Mouse (Mus musculus) granulocyte monocyte progenitor cell, adult 5-6 weeks (primary cell): ENCODE results near the gene Ipo4. TPM values are rescaled to one million over a fixed set of nuclear protein-coding genes. Genes with fewer than 3 reads are reported as not detected.

Source experiments
- total RNA-seq, 2 experiments: library from RNA; stranded (forward) in 1 of 2; stranded (reverse) in 1 of 2; fragments of 200-712, 200-1000 nt in 1 of 2; fragments of >200 nt in 1 of 2; fragmentation: Nextera tagmentation in 1 of 2; gene quantifications; 2 replicates each; pipeline ENCODE4 v1.2.3; 2014 to 2017

The Ipo4 gene
- total RNA-seq, 2 experiments from 2014 or later: 25.5 to 47.3 TPM

Other genes with a start within 250 kb of the Ipo4 start
Only the 30 nearest of the 34 such genes appear.
- gene Dhrs4, start 157.2 kb downstream of the Ipo4 start, total RNA-seq (2014; fragmentation: Nextera tagmentation): 47.9 and 63.5 TPM in 2 replicates
- gene Dhrs4, start 157.2 kb downstream of the Ipo4 start, total RNA-seq (2017): 50.5 and 61.6 TPM in 2 replicates
- not detected in 2 replicates for gene Carmil3, start 145.3 kb downstream of the Ipo4 start, total RNA-seq (2014; fragmentation: Nextera tagmentation)
- gene Carmil3, start 145.3 kb downstream of the Ipo4 start, total RNA-seq (2017): not detected in 2 replicates
- gene Cpne6, start 125.5 kb downstream of the Ipo4 start, total RNA-seq (2014; fragmentation: Nextera tagmentation): not detected in 2 replicates
- not detected in 2 replicates for gene Cpne6, start 125.5 kb downstream of the Ipo4 start, total RNA-seq (2017)
- gene Nrl, start 111.0 kb downstream of the Ipo4 start, total RNA-seq (2014; fragmentation: Nextera tagmentation): not detected in 2 replicates
- not detected in 2 replicates for gene Nrl, start 111.0 kb downstream of the Ipo4 start, total RNA-seq (2017)
- gene Pck2, start 95.7 kb downstream of the Ipo4 start, total RNA-seq (2014; fragmentation: Nextera tagmentation): 29.0 and 38.0 TPM in 2 replicates
- 37.2 TPM in 2 replicates for gene Pck2, start 95.7 kb downstream of the Ipo4 start, total RNA-seq (2017)
- 50.5 and 65.3 TPM in 2 replicates for gene Dcaf11, start 76.0 kb downstream of the Ipo4 start, total RNA-seq (2014; fragmentation: Nextera tagmentation)
- gene Dcaf11, start 76.0 kb downstream of the Ipo4 start, total RNA-seq (2017): 58.3 and 58.7 TPM in 2 replicates
- gene A730061H03Rik, start 75.6 kb downstream of the Ipo4 start, total RNA-seq (2014; fragmentation: Nextera tagmentation): 1.9 TPM in 1 of 2 replicates, not detected in the other
- gene A730061H03Rik, start 75.6 kb downstream of the Ipo4 start, total RNA-seq (2017): 1.0 TPM in 1 of 2 replicates, not detected in the other
- gene Fitm1, start 60.3 kb downstream of the Ipo4 start, total RNA-seq (2014; fragmentation: Nextera tagmentation): not detected in 2 replicates
- gene Fitm1, start 60.3 kb downstream of the Ipo4 start, total RNA-seq (2017): 2.4 TPM in 1 of 2 replicates, not detected in the other
- 534 and 592 TPM in 2 replicates for gene Psme1, start 57.8 kb downstream of the Ipo4 start, total RNA-seq (2014; fragmentation: Nextera tagmentation)
- gene Psme1, start 57.8 kb downstream of the Ipo4 start, total RNA-seq (2017): 280 and 325 TPM in 2 replicates
- gene Emc9, start 50.7 kb downstream of the Ipo4 start, total RNA-seq (2014; fragmentation: Nextera tagmentation): 0.85 TPM in 1 of 2 replicates, not detected in the other
- gene Emc9, start 50.7 kb downstream of the Ipo4 start, total RNA-seq (2017): 2.1 and 5.1 TPM in 2 replicates
- 330 and 352 TPM in 2 replicates for gene Psme2, start 44.8 kb downstream of the Ipo4 start, total RNA-seq (2014; fragmentation: Nextera tagmentation)
- 225 and 247 TPM in 2 replicates for gene Psme2, start 44.8 kb downstream of the Ipo4 start, total RNA-seq (2017)
- gene Rnf31, start 44.2 kb downstream of the Ipo4 start, total RNA-seq (2014; fragmentation: Nextera tagmentation): 20.1 and 21.9 TPM in 2 replicates
- 9.1 and 19.8 TPM in 2 replicates for gene Rnf31, start 44.2 kb downstream of the Ipo4 start, total RNA-seq (2017)
- gene Irf9, start 32.4 kb downstream of the Ipo4 start, total RNA-seq (2014; fragmentation: Nextera tagmentation): 23.4 and 31.2 TPM in 2 replicates
- 21.9 and 27.4 TPM in 2 replicates for gene Irf9, start 32.4 kb downstream of the Ipo4 start, total RNA-seq (2017)
- gene Rec8, start 17.9 kb downstream of the Ipo4 start, total RNA-seq (2014; fragmentation: Nextera tagmentation): 1.0 TPM in 1 of 2 replicates, not detected in the other
- 0.26 TPM in 1 of 2 replicates, not detected in the other for gene Rec8, start 17.9 kb downstream of the Ipo4 start, total RNA-seq (2017)
- 8.5 and 9.1 TPM in 2 replicates for gene Gm49378, start 1.9 kb upstream of the Ipo4 start, total RNA-seq (2014; fragmentation: Nextera tagmentation)
- 3.5 and 4.0 TPM in 2 replicates for gene Gm49378, start 1.9 kb upstream of the Ipo4 start, total RNA-seq (2017)
- gene Tm9sf1, start 7.8 kb upstream of the Ipo4 start, total RNA-seq (2014; fragmentation: Nextera tagmentation): 35.0 and 59.0 TPM in 2 replicates
- 48.6 and 52.9 TPM in 2 replicates for gene Tm9sf1, start 7.8 kb upstream of the Ipo4 start, total RNA-seq (2017)
- gene Tssk4, start 14.2 kb upstream of the Ipo4 start, total RNA-seq (2014; fragmentation: Nextera tagmentation): 3.0 TPM in 1 of 2 replicates, not detected in the other
- 1.1 TPM in 1 of 2 replicates, not detected in the other for gene Tssk4, start 14.2 kb upstream of the Ipo4 start, total RNA-seq (2017)
- 22.9 and 29.3 TPM in 2 replicates for gene Mdp1, start 24.6 kb upstream of the Ipo4 start, total RNA-seq (2014; fragmentation: Nextera tagmentation)
- 21.5 and 22.6 TPM in 2 replicates for gene Mdp1, start 24.6 kb upstream of the Ipo4 start, total RNA-seq (2017)
- 33.9 and 37.7 TPM in 2 replicates for gene Gmpr2, start 36.0 kb upstream of the Ipo4 start, total RNA-seq (2014; fragmentation: Nextera tagmentation)
- gene Gmpr2, start 36.0 kb upstream of the Ipo4 start, total RNA-seq (2017): 47.1 and 57.0 TPM in 2 replicates
- 364 and 474 TPM in 2 replicates for gene Nedd8, start 36.2 kb upstream of the Ipo4 start, total RNA-seq (2014; fragmentation: Nextera tagmentation)
- gene Nedd8, start 36.2 kb upstream of the Ipo4 start, total RNA-seq (2017): 274 and 353 TPM in 2 replicates
- gene Tinf2, start 45.9 kb upstream of the Ipo4 start, total RNA-seq (2014; fragmentation: Nextera tagmentation): 19.0 and 24.0 TPM in 2 replicates
- gene Tinf2, start 45.9 kb upstream of the Ipo4 start, total RNA-seq (2017): 25.7 and 27.0 TPM in 2 replicates
- 0.85 and 1.8 TPM in 2 replicates for gene Tgm1, start 78.0 kb upstream of the Ipo4 start, total RNA-seq (2014; fragmentation: Nextera tagmentation)
- gene Tgm1, start 78.0 kb upstream of the Ipo4 start, total RNA-seq (2017): 1.4 and 4.3 TPM in 2 replicates
- 17.9 and 20.4 TPM in 2 replicates for gene Rabggta, start 86.3 kb upstream of the Ipo4 start, total RNA-seq (2014; fragmentation: Nextera tagmentation)
- 8.5 and 12.8 TPM in 2 replicates for gene Rabggta, start 86.3 kb upstream of the Ipo4 start, total RNA-seq (2017)
- 54.7 and 67.7 TPM in 2 replicates for gene Dhrs1, start 109.7 kb upstream of the Ipo4 start, total RNA-seq (2014; fragmentation: Nextera tagmentation)
- gene Dhrs1, start 109.7 kb upstream of the Ipo4 start, total RNA-seq (2017): 18.0 and 30.7 TPM in 2 replicates
- gene Nop9, start 109.7 kb upstream of the Ipo4 start, total RNA-seq (2014; fragmentation: Nextera tagmentation): 30.9 and 36.6 TPM in 2 replicates
- gene Nop9, start 109.7 kb upstream of the Ipo4 start, total RNA-seq (2017): 35.7 and 38.6 TPM in 2 replicates
- not detected in 2 replicates for gene Cideb, start 122.5 kb upstream of the Ipo4 start, total RNA-seq (2014; fragmentation: Nextera tagmentation)
- gene Cideb, start 122.5 kb upstream of the Ipo4 start, total RNA-seq (2017): not detected in 2 replicates
- 0.56 and 2.1 TPM in 2 replicates for gene Ltb4r2, start 125.5 kb upstream of the Ipo4 start, total RNA-seq (2014; fragmentation: Nextera tagmentation)
- gene Ltb4r2, start 125.5 kb upstream of the Ipo4 start, total RNA-seq (2017): 0.34 TPM in 1 of 2 replicates, not detected in the other
- 19.4 and 23.3 TPM in 2 replicates for gene Ltb4r1, start 130.0 kb upstream of the Ipo4 start, total RNA-seq (2014; fragmentation: Nextera tagmentation)
- gene Ltb4r1, start 130.0 kb upstream of the Ipo4 start, total RNA-seq (2017): 19.8 and 25.8 TPM in 2 replicates
- gene Adcy4, start 148.1 kb upstream of the Ipo4 start, total RNA-seq (2014; fragmentation: Nextera tagmentation): not detected in 2 replicates
- not detected in 2 replicates for gene Adcy4, start 148.1 kb upstream of the Ipo4 start, total RNA-seq (2017)
- 104 and 157 TPM in 2 replicates for gene Ripk3, start 152.9 kb upstream of the Ipo4 start, total RNA-seq (2014; fragmentation: Nextera tagmentation)
- gene Ripk3, start 152.9 kb upstream of the Ipo4 start, total RNA-seq (2017): 40.9 and 42.4 TPM in 2 replicates